Mouse (Mus musculus): ENCODE measurements around the gene Slc17a2. TPM values are rescaled to one million over a fixed set of nuclear protein-coding genes. Genes with fewer than 3 reads are reported as not detected.
A peak's percentile ranks its signal among the peaks of the same experiment; 100 is the strongest.
"Not testable (repeated sequence)": the region's sequence is repeated elsewhere in the genome, so short reads cannot be mapped to it uniquely, and the experiment has no call there.

Slc17a2 gene
- polyA plus RNA-seq (2016; fragmentation: Nextera tagmentation; extraction: Ambion mirVana) = not detected in 2 replicates

GRCm38 (mm10) chr13:23806422-23807052, at the start of gene Slc17a2:
Gene Slc17a2 (plus strand): TSS chr13:23806993.
- WGBS = 91% methylated on average over 15 of the region's 15 CpGs
- H3K4me1 ChIP-seq = 0 out of 2 replicates have a peak, but pooled peaks cover 4% of the 10 kb centered on the region
- no peaks in the 10 kb centered on the region for H3K27me3 ChIP-seq (replicated peaks; ENCODE audit: low read depth, poor library complexity, severe bottlenecking)
- H3K9me3 ChIP-seq = no peaks in the 10 kb centered on the region
- DNase-seq (ENCODE audit: low spot score) = no peak
- no peak within 1 kb of the TSS for H3K4me3 ChIP-seq
- H3K36me3 ChIP-seq (replicated peaks) = no peaks in the 10 kb centered on the region
- H3K27ac ChIP-seq (replicated peaks) = no peak within 1 kb of the TSS

GRCm38 (mm10) chr13:23757211-23757773, 49.5 kb upstream of the Slc17a2 start:
- DNase-seq (ENCODE audit: low spot score) = peak; percentile 75
- 1% methylated on average over 21 of the region's 23 CpGs for WGBS
- Histone ChIP-seq H3K9me3 (no peaks in the 10 kb centered on the region), H3K36me3 (replicated peaks) (no peaks in the 10 kb centered on the region), H3K27ac (replicated peaks) (peak overlapping the region; percentile 92), H3K27me3 (replicated peaks; ENCODE audit: low read depth, poor library complexity, severe bottlenecking) (no peaks in the 10 kb centered on the region), H3K4me1 (peaks cover 27% of the 10 kb centered on the region), H3K4me3 (peak overlapping the region; percentile 60)

GRCm38 (mm10) chr13:23757921-23758320, 48.9 kb upstream of the Slc17a2 start:
- H3K4me1 ChIP-seq = peaks cover 33% of the 10 kb centered on the region
- H3K27me3 ChIP-seq (replicated peaks; ENCODE audit: low read depth, poor library complexity, severe bottlenecking) = no peaks in the 10 kb centered on the region
- no peak for DNase-seq (ENCODE audit: low spot score)
- H3K36me3 ChIP-seq (replicated peaks) = no peaks in the 10 kb centered on the region
- peak overlapping the region; percentile 92 for H3K27ac ChIP-seq (replicated peaks)
- no peaks in the 10 kb centered on the region for H3K9me3 ChIP-seq
- H3K4me3 ChIP-seq = peak overlapping the region; percentile 60
- 48% methylated on average over 3 of the region's 3 CpGs for WGBS

GRCm38 (mm10) chr13:23759251-23759771, 47.5 kb upstream of the Slc17a2 start:
- Histone ChIP-seq H3K4me1 (peaks cover 40% of the 10 kb centered on the region), H3K4me3 (no peak overlapping the region), H3K36me3 (replicated peaks) (no peaks in the 10 kb centered on the region), H3K27me3 (replicated peaks; ENCODE audit: low read depth, poor library complexity, severe bottlenecking) (no peaks in the 10 kb centered on the region), H3K27ac (replicated peaks) (peak overlapping the region; percentile 92), H3K9me3 (no peaks in the 10 kb centered on the region)
- WGBS = 82% methylated on average over 3 of the region's 3 CpGs
- DNase-seq (ENCODE audit: low spot score) = no peak

GRCm38 (mm10) chr13:23759916-23760239, 46.9 kb upstream of the Slc17a2 start:
- Histone ChIP-seq H3K27me3 (replicated peaks; ENCODE audit: low read depth, poor library complexity, severe bottlenecking) (no peaks in the 10 kb centered on the region), H3K4me3 (peak overlapping the region; percentile 70), H3K36me3 (replicated peaks) (no peaks in the 10 kb centered on the region), H3K27ac (replicated peaks) (peak overlapping the region; percentile 92), H3K4me1 (peaks cover 46% of the 10 kb centered on the region), H3K9me3 (no peaks in the 10 kb centered on the region)
- 65% methylated on average over 1 of the region's 1 CpGs for WGBS
- DNase-seq (ENCODE audit: low spot score) = no peak

GRCm38 (mm10) chr13:23760240-23760971, 46.4 kb upstream of the Slc17a2 start:
- no peaks in the 10 kb centered on the region for H3K9me3 ChIP-seq
- whole genome bisulfite sequencing = 2% methylated on average over 23 of the region's 27 CpGs
- H3K4me1 ChIP-seq = peaks cover 46% of the 10 kb centered on the region
- H3K36me3 ChIP-seq (replicated peaks) = no peaks in the 10 kb centered on the region
- no peaks in the 10 kb centered on the region for H3K27me3 ChIP-seq (replicated peaks; ENCODE audit: low read depth, poor library complexity, severe bottlenecking)
- H3K27ac ChIP-seq (replicated peaks) = peak overlapping the region; percentile 92
- peak overlapping the region; percentile 70 for H3K4me3 ChIP-seq
- peak; percentile 63 for DNase-seq (ENCODE audit: low spot score)

- H3K4me1 ChIP-seq = peaks cover 46% of the 10 kb centered on the region
- DNase-seq (ENCODE audit: low spot score) = peak; percentile 99
- H3K36me3 ChIP-seq (replicated peaks) = no peaks in the 10 kb centered on the region
- H3K4me3 ChIP-seq = peak within 1 kb of the TSS; percentile 70
- H3K9me3 ChIP-seq = no peaks in the 10 kb centered on the region
- H3K27ac ChIP-seq (replicated peaks) = peak within 1 kb of the TSS; percentile 92
- WGBS = under 1% methylated on average over 69 of the region's 72 CpGs
- no peaks in the 10 kb centered on the region for H3K27me3 ChIP-seq (replicated peaks; ENCODE audit: low read depth, poor library complexity, severe bottlenecking)
Measured at GRCm38 (mm10) chr13:23760972-23761864, 45.6 kb upstream of the Slc17a2 start, which contains the start of gene Hist1h4a. Gene Hist1h4a (minus strand): TSS chr13:23761230.

GRCm38 (mm10) chr13:23761871-23762821, 44.6 kb upstream of the Slc17a2 start, which contains the start of gene Hist1h3a:
Gene Hist1h3a (minus strand): TSS chr13:23762386.
- not testable (repeated sequence) for H3K9me3 ChIP-seq; H3K27me3 ChIP-seq (replicated peaks; ENCODE audit: low read depth, poor library complexity, severe bottlenecking); H3K36me3 ChIP-seq (replicated peaks)
- under 1% methylated on average over 38 of the region's 52 CpGs for WGBS
- peaks cover 45% of the 10 kb centered on the region for H3K4me1 ChIP-seq
- DNase-seq (ENCODE audit: low spot score) = peak; percentile 74
- H3K4me3 ChIP-seq = peak within 1 kb of the TSS; percentile 70
- peak within 1 kb of the TSS; percentile 92 for H3K27ac ChIP-seq (replicated peaks)

- Histone ChIP-seq H3K36me3 (replicated peaks) (no peaks in the 10 kb centered on the region), H3K4me1 (peaks cover 36% of the 10 kb centered on the region), H3K27ac (replicated peaks) (peak overlapping the region; percentile 92), H3K27me3 (replicated peaks; ENCODE audit: low read depth, poor library complexity, severe bottlenecking) (no peaks in the 10 kb centered on the region), H3K9me3 (no peaks in the 10 kb centered on the region), H3K4me3 (peak overlapping the region; percentile 70)
- under 1% methylated on average over 10 of the region's 10 CpGs for whole genome bisulfite sequencing
- no peak for DNase-seq (ENCODE audit: low spot score)
Measured at GRCm38 (mm10) chr13:23763242-23763585, 43.6 kb upstream of the Slc17a2 start.

GRCm38 (mm10) chr13:23763586-23764323, 43.0 kb upstream of the Slc17a2 start, which contains the start of gene Hist1h1a:
Gene Hist1h1a (plus strand): TSS chr13:23763666.
- H3K9me3 ChIP-seq = no peaks in the 10 kb centered on the region
- WGBS = 3% methylated on average over 34 of the region's 34 CpGs

More at GRCm38 (mm10) chr13:23763586-23764323, 43.0 kb upstream of the Slc17a2 start, which contains the start of gene Hist1h1a:
- peak within 1 kb of the TSS; percentile 70 for H3K4me3 ChIP-seq
- H3K4me1 ChIP-seq = peaks cover 36% of the 10 kb centered on the region
- H3K36me3 ChIP-seq (replicated peaks) = no peaks in the 10 kb centered on the region
- peak within 1 kb of the TSS; percentile 92 for H3K27ac ChIP-seq (replicated peaks)
- peak; percentile 94 for DNase-seq (ENCODE audit: low spot score)
- no peaks in the 10 kb centered on the region for H3K27me3 ChIP-seq (replicated peaks; ENCODE audit: low read depth, poor library complexity, severe bottlenecking)

Data from embryonic facial prominence, embryonic 10.5 days (tissue).